Mouse (Mus musculus) intestine, postnatal 0 days (tissue): Measurements from ENCODE around the gene Ttc41. TPM values are rescaled to one million over a fixed set of nuclear protein-coding genes. Genes with fewer than 3 reads are reported as not detected.
A peak's percentile ranks its signal among the peaks of the same experiment; 100 is the strongest.

Experiments used
- ATAC-seq: fragments of 200-750 bp; cut with Nextera tagmentation; 2 replicates; pipeline ENCODE4 v1.8.0; 2017; ENCODE audit warnings: mild to moderate bottlenecking, moderate TSS enrichment, moderate library complexity
- H3K27ac ChIP-seq: fragments of 300-500 bp; sonication (generic); 2 replicates; pipeline ENCODE4 v1.5.1; 2014; ENCODE audit warnings: mild to moderate bottlenecking, low read depth, low read length, moderate library complexity
- H3K27me3 ChIP-seq: fragments of 300-500 bp; sonication (generic); replicated peaks from 2 replicates; pipeline ENCODE4 v1.6.1; 2014; ENCODE audit warnings: low read length, mixed read lengths; ENCODE audit not compliant: control insufficient read depth, insufficient read depth
- H3K36me3 ChIP-seq: fragments of 300-500 bp; sonication (generic); 2 replicates; pipeline ENCODE4 v1.6.1; 2014; ENCODE audit warnings: mild to moderate bottlenecking, moderate library complexity; ENCODE audit not compliant: control insufficient read depth, insufficient read depth
- H3K4me1 ChIP-seq: fragments of 300-500 bp; sonication (generic); replicated peaks from 2 replicates; pipeline ENCODE4 v1.6.1; 2014; ENCODE audit warnings: antibody characterized with exemption, low read length, mixed read lengths; ENCODE audit not compliant: control insufficient read depth, insufficient read depth
- H3K4me2 ChIP-seq: fragments of 300-500 bp; sonication (generic); replicated peaks from 2 replicates; pipeline ENCODE4 v1.6.1; 2014; ENCODE audit warnings: low read depth, mild to moderate bottlenecking, moderate library complexity
- H3K4me3 ChIP-seq: fragments of 300-500 bp; sonication (generic); 2 replicates; pipeline ENCODE4 v1.5.1; 2014; ENCODE audit warnings: low read depth, low read length
- H3K9ac ChIP-seq: fragments of 300-500 bp; sonication (generic); 2 replicates; pipeline ENCODE4 v1.6.1; 2014; ENCODE audit warnings: mild to moderate bottlenecking, low read depth, low read length
- H3K9me3 ChIP-seq: fragments of 300-500 bp; sonication (generic); 2 replicates; pipeline ENCODE4 v1.6.1; 2016; ENCODE audit warnings: mixed run types; ENCODE audit not compliant: control insufficient read depth
- CTCF ChIP-seq: sonication (generic); IDR thresholded peaks from 2 replicates; pipeline ENCODE4 v1.5.1; 2016; ENCODE audit warnings: low read depth, mild to moderate bottlenecking, control low read depth, antibody characterized with exemption, moderate library complexity
- WGBS: fragments of 180-500 bp; shearing (Covaris S2); extraction: QIAGEN DNeasy Blood & Tissue Kit; methylation state at CpG from one replicate; pipeline ENCODE4 v1.1.7; 2014; 5-methylcytosine and 5-hydroxymethylcytosine counted together
- microRNA-seq: library from miRNA; unstranded; fragments of <30 nt; microRNA quantifications from one replicate; pipeline ENCODE4, GENCODE M21; 2016
- polyA plus RNA-seq: library from polyadenylated mRNA; unstranded; fragments of >200 nt; fragmentation: Nextera tagmentation; extraction: Ambion mirVana; gene quantifications from 2 replicates; pipeline ENCODE4 v1.2.1, GENCODE M21; 2015

Gene Ttc41
- polyA plus RNA-seq, 1 experiment from 2014 or later = 0.59 TPM

DNA sequence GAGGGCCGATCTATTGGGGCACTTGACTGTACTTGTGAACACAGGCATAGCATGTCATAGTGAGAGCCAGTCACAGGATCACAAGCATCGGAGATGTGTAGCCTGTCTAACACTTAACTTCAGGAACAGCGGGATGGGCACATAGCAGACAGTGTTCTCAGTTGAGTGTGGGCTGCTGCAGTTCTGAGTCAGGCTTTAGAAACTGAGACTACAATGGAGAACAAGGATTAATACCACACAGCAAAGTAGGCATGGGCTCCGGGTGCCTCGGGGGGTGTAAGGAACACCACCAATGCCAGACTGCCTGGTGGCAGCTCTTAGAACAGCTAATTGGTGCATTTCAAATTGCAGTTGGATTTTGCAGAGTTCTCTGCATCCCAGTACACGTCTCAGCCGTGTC lies 115.4 kb downstream of the Ttc41 start:
- no peak overlapping the region for H3K4me2 ChIP-seq
- no peak for TF ChIP-seq CTCF
- ATAC-seq = no peak

DNA sequence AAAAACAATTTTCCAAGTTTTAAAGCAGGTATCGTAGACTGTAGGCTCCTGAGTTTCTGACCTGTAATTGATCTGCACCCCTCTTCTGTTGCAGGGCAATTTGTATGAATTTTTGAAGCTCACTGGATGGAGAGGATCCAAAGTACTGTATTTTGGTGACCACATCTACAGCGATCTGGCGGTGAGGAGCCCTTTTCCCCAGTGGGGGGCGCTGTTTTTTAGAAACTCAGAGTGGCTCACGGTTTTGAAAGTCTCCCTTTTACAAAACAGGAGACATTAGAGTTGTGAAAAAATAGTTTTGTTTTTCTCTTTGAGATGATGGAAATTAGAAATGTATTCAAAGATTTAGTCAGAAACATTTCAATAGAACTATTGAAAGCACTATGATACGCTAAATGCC lies 118.5 kb downstream of the Ttc41 start:
- H3K36me3 ChIP-seq = no peaks in the 10 kb centered on the region
- H3K9ac ChIP-seq = no peak overlapping the region
- H3K4me3 ChIP-seq = no peak overlapping the region
- no peaks in the 10 kb centered on the region for H3K9me3 ChIP-seq
- ATAC-seq = no peak
- WGBS = 87% methylated on average over 6 of the region's 6 CpGs
- TF ChIP-seq CTCF = peak; percentile 12; the same call in 1 of the 2 replicates
- H3K27me3 ChIP-seq = no peaks in the 10 kb centered on the region
- H3K4me2 ChIP-seq = no peak overlapping the region
- no peaks in the 10 kb centered on the region for H3K4me1 ChIP-seq
- H3K27ac ChIP-seq = no peak overlapping the region

More for the DNA sequence above, 115.4 kb downstream of the Ttc41 start:
- Histone ChIP-seq H3K27me3 (no peaks in the 10 kb centered on the region), H3K4me3 (no peak overlapping the region), H3K4me1 (no peaks in the 10 kb centered on the region), H3K27ac (no peak overlapping the region), H3K9ac (no peak overlapping the region), H3K9me3 (no peaks in the 10 kb centered on the region), H3K36me3 (no peaks in the 10 kb centered on the region)
- WGBS = 93% methylated on average over 7 of the region's 7 CpGs

GRCm38 (mm10) chr10:86824871-86825270 lies 119.3 kb downstream of the Ttc41 start:
- ATAC-seq = no peak
- no peak overlapping the region for H3K4me2 ChIP-seq

DNA sequence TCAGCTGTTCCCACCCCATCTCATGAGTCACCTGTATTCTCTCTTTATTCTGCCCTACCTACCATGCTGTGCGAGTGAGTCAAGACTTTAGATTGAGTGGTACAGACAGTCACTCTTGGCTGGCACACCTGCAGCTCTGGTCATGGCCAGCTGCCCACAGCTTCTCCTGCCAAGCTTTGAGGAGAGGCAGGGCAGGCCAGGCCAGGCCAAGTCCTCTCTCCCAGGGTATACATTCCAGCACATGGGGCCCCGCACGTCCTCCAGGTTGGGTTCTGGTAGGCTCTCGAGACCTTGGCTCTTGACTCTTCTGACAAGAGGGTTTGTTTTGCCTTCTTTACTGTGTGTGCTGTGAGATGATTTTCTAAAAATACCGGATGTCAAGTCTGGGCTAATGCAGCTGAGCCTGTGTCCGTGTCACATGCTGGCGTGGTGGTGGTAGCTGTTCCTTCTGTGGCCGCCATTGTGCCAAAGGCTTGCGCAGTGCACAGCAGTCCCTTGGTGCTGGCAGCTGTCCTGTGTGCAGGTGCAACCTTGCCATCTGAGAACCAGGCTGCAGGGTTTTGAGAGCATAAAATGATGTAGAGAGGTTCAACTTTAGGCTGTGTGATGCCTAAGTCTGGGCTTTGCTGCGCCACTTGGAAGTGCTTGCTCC lies 120.4 kb downstream of the Ttc41 start:
- H3K4me2 ChIP-seq = no peak overlapping the region
- 87% methylated on average over 10 of the region's 10 CpGs for WGBS
- no peak for ATAC-seq
- H3K27ac ChIP-seq = no peak overlapping the region
- no peaks in the 10 kb centered on the region for H3K9me3 ChIP-seq
- TF ChIP-seq CTCF = no peak
- no peak overlapping the region for H3K4me3 ChIP-seq
- no peaks in the 10 kb centered on the region for H3K36me3 ChIP-seq
- no peak overlapping the region for H3K9ac ChIP-seq
- no peaks in the 10 kb centered on the region for H3K4me1 ChIP-seq
- H3K27me3 ChIP-seq = no peaks in the 10 kb centered on the region

More at GRCm38 (mm10) chr10:86824871-86825270, 119.3 kb downstream of the Ttc41 start:
- no peaks in the 10 kb centered on the region for H3K4me1 ChIP-seq
- no peak overlapping the region for H3K4me3 ChIP-seq
- no peaks in the 10 kb centered on the region for H3K36me3 ChIP-seq
- 85% methylated on average over 14 of the region's 14 CpGs for WGBS
- H3K27ac ChIP-seq = no peak overlapping the region
- no peaks in the 10 kb centered on the region for H3K9me3 ChIP-seq
- H3K9ac ChIP-seq = no peak overlapping the region
- no peak for TF ChIP-seq CTCF
- H3K27me3 ChIP-seq = no peaks in the 10 kb centered on the region

Small RNA genes lying within 50 kb of the gene (microRNA-seq; reads per million reads assigned to microRNA genes)
- not detected for gene Gm25745

Other genes with a start within 250 kb of the Ttc41 start
- 1.1 and 1.2 TPM in 2 replicates for gene Syn3, start 206.9 kb upstream of the Ttc41 start, polyA plus RNA-seq
- gene Hsp90b1, start 302 bp upstream of the Ttc41 start, polyA plus RNA-seq = 296 and 334 TPM in 2 replicates
- gene Gm49358, start 58.2 kb downstream of the Ttc41 start, polyA plus RNA-seq = not detected in 2 replicates
- gene Nt5dc3, start 73.2 kb downstream of the Ttc41 start, polyA plus RNA-seq = 0.69 and 0.82 TPM in 2 replicates